Mouse (Mus musculus): ENCODE data around the gene Nolc1.

DNA sequence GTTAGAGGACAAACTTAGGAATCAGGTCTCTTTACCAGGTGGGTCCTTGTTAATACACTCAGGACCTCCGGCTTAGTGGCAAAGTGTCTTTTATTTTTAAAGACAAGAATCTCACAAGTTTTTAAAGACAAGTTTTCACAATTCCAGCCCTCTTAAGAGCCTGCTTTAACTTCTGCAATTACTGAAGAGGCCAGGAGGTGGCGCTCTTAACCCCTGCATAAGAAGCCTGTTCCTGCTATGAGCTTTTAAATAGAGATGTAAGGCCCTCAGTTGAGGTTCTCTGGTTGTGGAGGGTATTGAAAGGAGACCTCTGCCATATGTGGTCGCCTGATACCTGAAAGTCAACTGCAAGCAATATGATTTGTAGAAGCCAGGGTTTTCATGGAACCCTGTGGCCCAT is 10.7 kb downstream of the Nolc1 start:
- TF ChIP-seq CTCF (IDR thresholded peaks at IDR 0.05; ENCODE audit: low read depth, low read length) (peak; percentile 23; the same call in 1 of the 2 replicates), POLR2A (IDR thresholded peaks at IDR 0.05; ENCODE audit: extremely low read depth, insufficient read depth, low read length) (no peak)
